Mouse (Mus musculus) right cerebral cortex, adult 2 months (tissue): ENCODE results near the gene Ntsr2.

Experiments used
- DNase-seq, 2 experiments: peaks; one replicate each; pipeline ENCODE4 v3.0.0; 2021 to 2022; ENCODE audit warnings: low spot score in 2 of 2

Gene Ntsr2

GRCm38 (mm10) chr12:16653332-16654093 lies at the start of gene Ntsr2:
Ntsr2 (plus strand) TSS chr12:16653382.
- peak; percentile 62 to 78 for DNase-seq

DNA sequence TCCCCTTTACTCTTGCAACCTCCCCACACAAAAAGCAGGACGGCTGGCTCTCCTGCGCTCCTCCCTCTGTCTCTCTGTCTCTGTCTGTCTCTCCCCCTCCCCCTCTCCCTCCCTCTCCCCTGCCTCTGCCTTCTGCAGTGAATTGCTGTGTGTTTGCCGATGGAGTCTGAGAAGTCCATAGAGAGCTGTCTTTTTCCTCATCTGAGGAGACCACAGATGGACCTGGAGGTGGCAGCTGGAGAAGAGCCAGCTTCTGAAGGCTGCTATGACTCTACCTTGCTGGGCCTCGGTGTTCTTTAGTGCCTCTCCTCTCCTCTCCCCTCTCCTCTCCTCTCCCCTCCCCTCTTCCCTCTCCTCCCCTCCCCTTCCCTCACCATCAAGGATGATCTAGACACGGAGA lies 47.6 kb upstream of the Ntsr2 start:
- peak; percentile 44 to 62 for DNase-seq

GRCm38 (mm10) chr12:16610936-16611335 lies 42.2 kb upstream of the Ntsr2 start, which contains the start of gene Lpin1:
Lpin1 (minus strand) TSS chr12:16610966.
- DNase-seq = no peak

DNA sequence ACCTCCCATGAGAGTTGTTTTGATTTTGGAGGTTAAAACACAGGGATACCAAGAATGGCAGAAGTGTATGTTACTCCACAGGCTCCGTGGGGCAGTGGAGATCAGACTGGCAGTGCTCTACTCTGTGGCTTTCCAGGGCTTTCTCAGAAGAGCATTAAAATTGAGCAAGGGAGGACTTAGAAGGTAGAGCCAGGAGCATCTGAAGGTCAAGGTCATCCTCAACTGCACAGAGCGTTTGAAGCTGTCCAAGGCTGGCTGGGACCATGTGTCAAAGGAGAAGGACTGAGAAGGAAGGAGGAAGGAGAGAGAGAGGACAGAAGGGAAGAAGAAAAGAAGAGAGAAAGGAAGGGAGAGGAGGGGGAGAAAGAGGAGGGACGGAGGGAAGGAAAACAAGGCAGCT lies 38.6 kb upstream of the Ntsr2 start:
- no peak for DNase-seq

GRCm38 (mm10) chr12:16615738-16616137 lies 37.4 kb upstream of the Ntsr2 start:
- no peak for DNase-seq

DNA sequence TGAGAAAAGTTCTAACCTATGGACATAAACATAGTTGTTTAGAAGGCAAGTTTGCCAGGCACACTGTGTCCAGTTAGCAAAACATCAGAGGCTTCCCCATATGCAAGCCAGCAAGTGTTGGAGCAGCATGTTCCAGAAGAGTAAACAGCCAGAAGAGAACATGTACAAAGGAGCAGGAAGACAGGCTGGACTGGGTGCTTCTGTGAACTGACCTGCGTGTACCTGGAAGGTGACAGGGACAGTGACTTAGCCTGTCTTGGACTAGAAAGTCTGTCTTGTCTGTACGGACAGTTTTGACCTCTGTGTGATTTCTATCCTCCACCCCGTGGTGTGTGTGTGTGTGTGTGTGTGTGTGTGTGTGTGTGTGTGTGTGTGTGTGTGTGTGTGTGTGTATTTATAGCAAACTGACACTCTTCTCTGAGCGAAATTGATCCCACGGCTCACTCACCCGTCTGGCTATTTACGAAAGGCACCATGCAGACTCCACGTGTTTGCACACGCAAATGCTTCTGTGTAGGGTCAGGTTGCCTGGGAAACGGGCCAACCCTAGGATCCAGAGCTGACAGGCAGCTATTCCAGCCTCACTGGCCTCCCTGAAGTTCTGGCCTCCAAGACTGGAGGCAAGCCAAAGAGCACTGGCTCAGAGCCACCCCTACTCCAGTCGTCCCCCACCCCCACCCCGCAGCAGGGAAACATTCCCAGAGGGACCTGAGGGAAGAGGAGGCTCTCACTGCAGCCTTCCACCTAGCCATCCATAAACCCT lies 34.5 kb upstream of the Ntsr2 start:
- DNase-seq = peak; percentile 48 to 71

DNA sequence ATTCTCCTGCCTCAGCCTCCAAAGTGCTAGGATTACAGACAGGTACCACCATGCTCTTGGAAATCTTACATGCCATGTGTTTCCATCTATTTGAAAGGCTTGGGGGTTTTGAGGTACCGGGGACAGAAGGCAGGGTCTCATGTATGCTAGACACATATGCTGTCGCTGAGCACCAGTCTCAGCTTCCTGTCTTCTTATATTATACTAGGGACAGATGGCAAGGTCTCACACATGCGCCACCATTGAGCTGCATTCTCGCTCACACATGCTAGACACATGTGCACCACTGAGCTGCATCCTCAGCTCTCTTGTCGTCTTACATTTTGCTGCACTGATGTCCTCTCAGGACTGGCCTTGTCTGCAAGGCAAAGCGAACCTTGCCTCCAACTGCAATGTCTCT lies 33.7 kb upstream of the Ntsr2 start:
- DNase-seq = no peak

GRCm38 (mm10) chr12:16620230-16620629 lies 33.0 kb upstream of the Ntsr2 start:
- no peak for DNase-seq

GRCm38 (mm10) chr12:16630152-16630865 lies 22.9 kb upstream of the Ntsr2 start:
- no peak for DNase-seq

- no peak for DNase-seq
Measured at GRCm38 (mm10) chr12:16630866-16631185, 22.4 kb upstream of the Ntsr2 start.

- no peak for DNase-seq
Measured at GRCm38 (mm10) chr12:16631423-16631822, 21.8 kb upstream of the Ntsr2 start.

DNA sequence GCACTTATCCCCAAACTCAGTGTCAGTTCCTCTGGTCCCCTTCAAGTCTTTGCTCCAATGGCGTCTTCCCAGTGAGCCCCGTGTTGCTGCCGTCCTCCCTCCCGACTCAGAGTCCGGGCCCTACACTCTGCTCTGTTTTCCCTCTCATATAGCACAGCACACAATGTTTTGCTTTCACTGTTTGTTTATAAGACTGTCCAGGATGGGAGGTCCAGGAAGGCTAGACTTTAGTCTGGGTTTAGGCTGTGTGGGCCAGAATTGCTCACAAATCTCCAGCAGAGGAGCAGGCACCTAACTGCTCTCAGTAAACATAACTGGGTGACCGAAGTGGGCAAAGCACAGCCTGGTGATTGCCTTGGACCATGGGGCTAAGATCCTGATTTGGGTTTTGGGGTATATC lies 19.9 kb upstream of the Ntsr2 start:
- DNase-seq = no peak

- DNase-seq = peak; percentile 57 to 58
Measured at GRCm38 (mm10) chr12:16634075-16634813, 18.9 kb upstream of the Ntsr2 start.

GRCm38 (mm10) chr12:16635816-16636215 lies 17.4 kb upstream of the Ntsr2 start:
- no peak for DNase-seq

- no peak for DNase-seq
Measured at GRCm38 (mm10) chr12:16639078-16639771, 14.0 kb upstream of the Ntsr2 start.

GRCm38 (mm10) chr12:16640075-16640474 lies 13.1 kb upstream of the Ntsr2 start:
- DNase-seq = no peak

GRCm38 (mm10) chr12:16642000-16642399 lies 11.2 kb upstream of the Ntsr2 start:
- no peak for DNase-seq

- peak; percentile 26 to 41 for DNase-seq
Measured at GRCm38 (mm10) chr12:16643508-16644345, 9.5 kb upstream of the Ntsr2 start.

- DNase-seq = no peak
Measured at GRCm38 (mm10) chr12:16644698-16645097, 8.5 kb upstream of the Ntsr2 start.

DNA sequence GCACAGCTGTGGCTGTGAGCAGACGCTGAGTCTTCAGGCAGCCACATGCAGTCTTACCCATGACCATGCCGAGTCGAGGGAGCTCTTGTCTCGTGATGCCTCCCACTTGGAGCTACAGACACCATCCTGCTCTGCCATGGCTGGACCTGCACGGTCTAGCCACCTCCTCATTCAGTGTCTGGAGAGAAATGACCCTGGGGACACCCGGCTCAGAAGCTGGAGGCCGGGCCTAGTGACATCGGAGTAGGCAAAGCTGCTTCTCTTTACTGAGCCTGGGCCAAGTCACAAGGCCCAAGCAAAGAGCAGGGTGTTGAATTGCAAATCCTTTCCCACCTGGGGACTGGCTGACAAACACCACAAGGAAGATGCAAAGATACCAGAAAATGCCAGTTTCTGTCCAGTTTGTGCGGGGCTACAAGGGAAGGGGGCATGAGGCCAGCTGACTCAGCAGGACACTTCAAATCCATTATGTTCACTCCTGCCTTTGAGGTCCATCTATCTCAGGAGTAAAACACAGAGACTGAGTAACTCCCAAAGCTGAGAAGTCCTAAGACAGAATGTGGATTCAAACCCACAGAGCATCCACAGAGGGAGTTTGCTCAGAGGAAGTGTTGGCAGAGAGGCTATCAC lies 6.3 kb upstream of the Ntsr2 start:
- no peak for DNase-seq
